Mouse (Mus musculus) G1E (cell line): ENCODE results near the gene Lrrc57.

ENCODE experiments used
- CTCF ChIP-seq: IDR thresholded peaks from 2 replicates; pipeline ENCODE4 v1.5.1; 2012; ENCODE audit warnings: low read depth, low read length, inconsistent platforms, mixed read lengths
- GATA1 ChIP-seq: IDR thresholded peaks from 2 replicates; pipeline ENCODE4 v1.6.1; 2012; ENCODE audit warnings: borderline replicate concordance, low read length, inconsistent platforms, mixed read lengths
- GATA2 ChIP-seq: IDR thresholded peaks from 2 replicates; pipeline ENCODE4 v1.6.1; 2012; ENCODE audit warnings: low read depth, low read length, inconsistent platforms, borderline replicate concordance
- TAL1 ChIP-seq: conservative IDR thresholded peaks from 2 replicates; pipeline ENCODE4 v1.6.1; 2012; ENCODE audit warnings: low read depth, low read length, inconsistent platforms, mixed read lengths

DNA sequence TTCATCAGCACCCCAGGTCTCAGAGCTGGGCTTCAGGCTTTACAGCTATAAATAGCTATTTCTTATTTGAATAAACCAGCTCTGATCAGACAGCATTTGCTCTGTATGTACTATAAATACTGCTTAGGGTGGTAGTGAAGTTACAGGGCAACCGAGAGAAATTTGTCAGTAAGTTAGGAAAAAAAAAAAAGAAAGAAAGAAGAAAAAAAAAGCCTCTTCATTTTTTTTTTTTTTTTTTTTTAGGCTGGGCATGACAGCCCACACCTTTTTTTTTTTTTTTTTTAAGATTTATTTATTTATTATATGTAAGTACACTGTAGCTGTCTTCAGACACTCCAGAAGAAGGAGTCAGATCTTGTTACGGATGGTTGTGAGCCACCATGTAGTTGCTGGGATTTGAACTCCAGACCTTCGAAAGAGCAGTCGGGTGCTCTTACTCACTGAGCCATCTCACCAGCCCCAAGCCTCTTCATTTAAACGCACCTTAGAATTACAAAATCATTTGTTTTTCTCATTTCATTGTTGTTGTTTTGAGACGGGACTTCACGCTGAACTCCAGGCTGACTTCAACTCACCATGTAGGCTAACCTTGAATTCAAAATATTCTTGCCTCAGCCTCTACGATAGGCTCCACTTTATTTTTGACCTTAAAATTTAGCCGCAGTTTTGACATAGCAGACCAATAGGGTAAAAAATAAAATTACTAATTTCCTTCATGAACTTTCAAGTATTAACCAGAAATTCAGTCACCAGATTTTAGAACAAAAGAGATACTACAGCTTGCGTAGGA is 19.0 kb upstream of the Lrrc57 start:
- TF ChIP-seq CTCF (no peak), GATA2 (no peak), GATA1 (no peak), TAL1 (no peak)
